Mouse (Mus musculus) liver, embryonic 14.5 days (tissue): ENCODE data around the gene Ccdc102a.

ENCODE experiments used
- CTCF ChIP-seq: IDR thresholded peaks from 2 replicates; pipeline ENCODE4 v1.5.1; 2016; ENCODE audit warnings: antibody characterized with exemption, low read depth, control low read depth
- EP300 ChIP-seq: IDR thresholded peaks from 2 replicates; pipeline ENCODE4 v1.6.1; 2016; ENCODE audit warnings: antibody characterized with exemption, low read depth

- no peak for TF ChIP-seq CTCF
- TF ChIP-seq EP300, result no peak
Measured at GRCm38 (mm10) chr8:94914701-94915101, 3.2 kb downstream of the Ccdc102a start.
